Mouse (Mus musculus) kidney, adult 9 months (tissue): ENCODE results near the gene Serpina1a.
"Not testable (repeated sequence)": the region's sequence is repeated elsewhere in the genome, so short reads cannot be mapped to it uniquely, and the experiment has no call there.

Experiments used
- DNase-seq: peaks from one replicate; pipeline ENCODE4 v3.0.0; 2022

Gene Serpina1a

GRCm38 (mm10) chr12:103863101-103863974 is at the start of gene Serpina1a:
Gene Serpina1a, minus strand, starts transcription at chr12:103863562.
- DNase-seq, result peak; percentile 4

DNA sequence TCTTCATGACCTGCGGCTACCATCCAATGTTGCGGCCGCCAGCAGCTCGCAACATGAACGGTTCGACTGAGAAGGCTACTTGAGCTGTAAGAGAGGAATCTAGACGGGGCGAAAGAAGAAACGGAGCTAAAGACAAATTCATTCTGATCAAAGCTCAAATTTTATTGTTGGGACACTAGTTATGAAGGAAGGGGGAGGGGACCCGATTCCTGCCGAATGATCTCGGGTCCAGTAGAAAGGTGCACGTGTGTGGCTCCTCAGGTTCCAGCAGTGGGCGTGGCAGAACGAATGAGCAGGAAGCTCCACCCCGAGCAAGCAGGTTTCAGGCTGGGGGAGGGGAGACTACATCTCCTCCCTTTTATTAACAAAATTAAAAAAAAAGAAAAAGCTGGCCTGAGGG is 45.8 kb upstream of the Serpina1a start:
- peak; percentile 84 for DNase-seq

DNA sequence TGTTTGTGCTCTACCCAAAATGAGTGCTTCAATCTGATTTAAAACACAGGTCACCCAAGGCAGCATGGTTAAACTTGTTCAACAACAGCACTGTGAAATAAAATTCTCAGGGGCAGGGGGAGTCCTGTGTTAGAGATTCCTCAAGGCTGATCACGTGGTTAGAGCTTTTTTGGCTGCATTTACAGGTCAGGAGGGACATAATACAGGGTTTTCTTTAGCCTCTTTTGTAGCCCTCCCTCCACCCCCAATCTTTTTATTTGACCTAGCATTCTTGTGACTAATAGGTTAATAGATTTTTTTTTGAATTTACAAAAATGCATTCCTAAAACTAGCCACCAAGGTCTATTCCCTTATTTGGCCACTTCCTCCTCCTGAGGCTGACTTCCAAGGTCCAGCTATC is 44.4 kb upstream of the Serpina1a start:
- peak; percentile 16 for DNase-seq

GRCm38 (mm10) chr12:103904837-103905340 is 41.5 kb upstream of the Serpina1a start, which contains the start of gene Serpina1c:
Gene Serpina1c, minus strand, starts transcription at chr12:103904887.
- DNase-seq, result not testable (repeated sequence)

- peak; percentile 25 for DNase-seq
Measured at GRCm38 (mm10) chr12:103901929-103902328, 38.6 kb upstream of the Serpina1a start.

- DNase-seq, result not testable (repeated sequence)
Measured at GRCm38 (mm10) chr12:103866873-103867272, 3.5 kb upstream of the Serpina1a start.

- DNase-seq, result peak; percentile 2
Measured at GRCm38 (mm10) chr12:103860976-103861375, 2.4 kb downstream of the Serpina1a start.

- DNase-seq, result peak; percentile 32
Measured at GRCm38 (mm10) chr12:103860571-103860970, 2.8 kb downstream of the Serpina1a start.

GRCm38 (mm10) chr12:103859584-103859983 is 3.8 kb downstream of the Serpina1a start:
- not testable (repeated sequence) for DNase-seq

DNA sequence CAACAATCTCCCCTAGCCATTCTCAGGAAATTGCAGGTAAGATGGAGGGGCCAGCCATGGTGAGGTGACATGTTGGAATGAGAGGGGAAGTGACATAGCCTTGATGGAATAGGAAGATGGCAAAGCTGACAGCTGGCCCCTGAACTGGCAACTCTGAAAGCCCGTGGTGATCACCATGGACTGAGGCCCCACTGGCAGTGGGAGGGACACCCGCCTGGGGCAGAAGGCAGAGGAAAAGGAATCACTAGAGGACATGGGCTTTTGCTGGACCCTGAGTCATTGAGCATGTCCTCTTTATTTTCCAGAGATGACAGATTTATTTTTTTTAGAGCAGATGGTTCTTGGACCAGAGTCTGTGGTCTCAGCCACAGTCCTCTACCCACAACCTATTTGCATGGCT is 10.3 kb downstream of the Serpina1a start:
- DNase-seq, result not testable (repeated sequence)

DNA sequence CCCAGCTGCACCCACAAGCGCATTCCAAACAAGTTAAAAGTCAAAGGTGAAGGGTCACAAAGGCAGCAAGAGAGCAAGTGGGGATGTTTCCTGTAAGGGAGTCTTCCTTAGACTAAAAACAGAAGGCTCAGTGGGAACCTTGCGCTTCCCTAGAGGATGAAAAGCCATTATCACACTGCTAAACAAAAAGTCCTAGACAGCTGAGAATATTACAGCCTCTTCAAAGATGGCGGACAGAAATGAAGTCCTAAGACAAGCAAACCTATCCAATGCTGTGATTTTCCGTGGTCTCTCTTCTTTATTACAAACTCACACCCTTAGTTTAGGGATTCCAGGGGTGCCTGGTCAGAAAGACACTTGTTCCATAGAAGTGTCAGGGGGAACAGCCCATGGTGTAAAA is 33.1 kb downstream of the Serpina1a start, which contains the start of gene Serpina1b:
TSS of gene Serpina1b (minus strand) at position 101 of the 400 bp plus-strand sequence.
- not testable (repeated sequence) for DNase-seq

DNA sequence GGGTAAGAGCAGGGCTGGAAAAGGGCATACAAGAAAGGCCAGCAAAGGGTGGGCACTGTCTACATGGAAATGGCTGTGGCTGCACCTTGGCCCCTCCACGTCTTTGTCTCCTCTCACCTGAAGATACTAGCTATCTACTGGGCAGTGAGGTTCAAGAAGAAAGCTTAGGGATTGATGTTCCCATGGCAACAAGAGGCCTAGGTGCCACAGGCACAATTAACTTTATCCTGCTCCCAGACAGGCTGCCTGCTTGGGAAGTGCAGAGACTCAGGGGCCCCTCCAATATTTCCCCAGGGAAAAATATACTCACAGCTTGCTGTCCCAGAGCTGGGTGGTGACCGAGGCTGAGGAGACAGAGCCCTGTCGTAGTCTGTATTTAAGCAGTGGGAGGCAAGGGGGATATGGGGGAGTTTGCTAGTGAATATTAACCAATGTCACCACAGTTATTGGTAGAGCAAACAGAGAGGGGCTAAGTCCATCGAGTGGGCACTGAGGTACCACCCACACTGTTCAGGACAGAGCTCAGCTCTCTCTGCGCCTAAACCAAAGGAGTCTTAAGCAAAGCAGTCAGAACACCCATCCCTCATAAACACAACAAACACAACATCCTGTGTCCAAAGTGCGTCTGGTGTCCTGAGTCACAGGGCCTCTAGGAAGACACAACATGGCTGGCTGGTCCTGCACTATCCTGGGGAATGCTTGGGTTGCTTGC is 35.5 kb downstream of the Serpina1a start:
- not testable (repeated sequence) for DNase-seq

- DNase-seq, result not testable (repeated sequence)
Measured at GRCm38 (mm10) chr12:103823826-103824225, 39.5 kb downstream of the Serpina1a start.
